Mouse (Mus musculus): ENCODE measurements around the gene Zdbf2.

DNA sequence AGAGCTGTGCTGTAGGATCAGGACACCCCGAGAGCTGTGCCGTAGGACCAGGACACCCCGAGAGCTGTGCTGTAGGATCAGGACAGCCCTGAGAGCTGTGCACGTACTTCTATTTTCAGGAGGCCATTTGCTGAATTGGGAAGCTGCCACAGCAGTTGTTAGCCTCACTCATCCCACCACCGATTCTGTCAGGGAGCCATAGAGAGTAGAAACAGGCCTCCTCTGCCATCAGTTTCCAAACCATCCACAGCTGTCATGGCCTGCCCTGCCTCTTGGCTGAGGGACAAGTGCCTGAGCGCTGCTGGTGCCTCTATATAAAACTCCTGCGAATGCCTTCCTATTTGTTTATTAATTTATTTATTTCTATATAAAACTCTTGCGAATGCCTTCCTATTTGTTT, 33.3 kb upstream of the Zdbf2 start:
- no peak for TF ChIP-seq EP300 (IDR thresholded peaks at IDR 0.05; ENCODE audit: low read depth)
- no peak for TF ChIP-seq CTCF (IDR thresholded peaks at IDR 0.05; ENCODE audit: low read depth)
